Mouse (Mus musculus) cerebellum, adult 2 months (tissue): Measurements from ENCODE around the gene Timp3.

ENCODE experiments used
- CTCF ChIP-seq: fragments of 200-500 bp; IDR thresholded peaks from 2 replicates; pipeline ENCODE4 v1.5.1; 2011; ENCODE audit warnings: low read depth, mild to moderate bottlenecking, control low read depth, low read length, moderate library complexity, borderline replicate concordance; ENCODE audit not compliant: insufficient read depth
- POLR2A ChIP-seq: fragments of 200-500 bp; IDR thresholded peaks from 2 replicates; pipeline ENCODE4 v1.6.1; 2011; ENCODE audit warnings: low read length, control low read depth, borderline replicate concordance; ENCODE audit not compliant: insufficient read depth

DNA sequence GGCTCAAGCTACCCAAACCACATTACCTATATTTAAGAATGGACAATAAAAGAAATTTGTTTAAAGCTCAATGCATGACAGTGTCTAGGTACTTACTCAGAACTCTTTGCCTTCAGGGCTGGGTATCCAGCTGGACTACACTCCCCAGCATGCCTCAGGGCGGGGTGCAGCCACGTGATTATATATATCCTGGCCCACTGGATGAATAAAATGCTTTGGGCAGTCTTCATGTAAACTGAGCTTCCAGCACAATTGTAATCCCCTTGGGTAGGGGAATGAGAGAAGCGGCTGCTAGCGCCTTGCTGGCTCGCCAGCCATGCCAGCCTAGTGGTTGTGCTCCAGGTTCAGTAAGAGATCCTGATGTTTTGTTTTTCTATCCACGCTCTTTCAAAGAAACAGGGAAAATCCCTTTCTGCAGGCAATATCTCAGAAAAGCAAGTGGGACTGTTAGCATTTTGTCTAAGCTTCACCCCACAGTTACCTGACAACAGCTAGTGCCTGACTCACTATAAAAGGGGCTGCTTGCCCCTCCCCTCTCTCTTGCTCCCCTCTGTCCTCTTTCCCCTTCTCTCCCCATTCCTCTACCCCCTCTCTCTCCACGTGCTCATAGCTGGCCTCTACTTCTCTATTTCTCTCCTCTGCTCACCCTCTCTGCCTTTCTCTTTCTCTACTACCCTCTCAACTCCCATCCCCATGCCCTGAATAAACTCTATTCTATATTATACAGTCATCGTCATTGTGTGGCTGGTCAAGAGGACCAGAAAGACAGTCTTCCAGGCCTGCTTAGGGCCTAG lies 76.4 kb downstream of the Timp3 start:
- no peak for TF ChIP-seq CTCF
- TF ChIP-seq POLR2A = no peak
